Mouse (Mus musculus): ENCODE results near the gene N4bp3. TPM values are rescaled to one million over a fixed set of nuclear protein-coding genes. Genes with fewer than 3 reads are reported as not detected.

Gene N4bp3
- 10.7 TPM for polyA plus RNA-seq (2017; shearing (Covaris generic))

GRCm38 (mm10) chr11:51650691-51651515, at the start of gene N4bp3, which contains the start of gene D930048N14Rik:
Gene N4bp3, minus strand, starts transcription at chr11:51650842.
Gene D930048N14Rik, plus strand, starts transcription at chr11:51650954.

GRCm38 (mm10) chr11:51688330-51689328, 38.0 kb upstream of the N4bp3 start, which contains the start of gene 0610009B22Rik:
Gene 0610009B22Rik, minus strand, starts transcription at chr11:51688874.

GRCm38 (mm10) chr11:51635525-51636322, 14.9 kb downstream of the N4bp3 start, which contains the start of gene Rmnd5b:
Gene Rmnd5b, minus strand, starts transcription at chr11:51635896.

GRCm38 (mm10) chr11:51619409-51620060, 31.1 kb downstream of the N4bp3 start, which contains the start of gene Nhp2:
Gene Nhp2, plus strand, starts transcription at chr11:51619735.

GRCm38 (mm10) chr11:51606447-51607095, 44.1 kb downstream of the N4bp3 start, which contains the start of gene Hnrnpab:
Gene Hnrnpab, minus strand, starts transcription at chr11:51606847.

Other genes with a start within 250 kb of the N4bp3 start
- gene Phykpl, start 66.1 kb downstream of the N4bp3 start, polyA plus RNA-seq (2017; shearing (Covaris generic)), result 28.7 TPM
- gene Hnrnpab, start 44.0 kb downstream of the N4bp3 start, polyA plus RNA-seq (2017; shearing (Covaris generic)), result 34.4 TPM
- 100 TPM for gene Nhp2, start 31.1 kb downstream of the N4bp3 start, polyA plus RNA-seq (2017; shearing (Covaris generic))
- 91.0 TPM for gene Rmnd5b, start 14.9 kb downstream of the N4bp3 start, polyA plus RNA-seq (2017; shearing (Covaris generic))
- 0.91 TPM for gene D930048N14Rik, start 112 bp upstream of the N4bp3 start, polyA plus RNA-seq (2017; shearing (Covaris generic))
- 20.0 TPM for gene 0610009B22Rik, start 38.0 kb upstream of the N4bp3 start, polyA plus RNA-seq (2017; shearing (Covaris generic))
- gene Sec24a, start 112.8 kb upstream of the N4bp3 start, polyA plus RNA-seq (2017; shearing (Covaris generic)), result 31.1 TPM
- gene Sar1b, start 112.8 kb upstream of the N4bp3 start, polyA plus RNA-seq (2017; shearing (Covaris generic)), result 136 TPM
- gene Jade2, start 206.8 kb upstream of the N4bp3 start, polyA plus RNA-seq (2017; shearing (Covaris generic)), result 10.1 TPM

Measured in inflammation-experienced regulatory T-cells, adult 16 weeks (primary cell).